Mouse (Mus musculus) heart, embryonic 14.5 days (tissue): ENCODE measurements around the gene Ttc21b. TPM values are rescaled to one million over a fixed set of nuclear protein-coding genes. Genes with fewer than 3 reads are reported as not detected.

Source experiments
- ATAC-seq: fragments of 200-750 bp; cut with Nextera tagmentation; 2 replicates; pipeline ENCODE4 v1.8.0; 2017; ENCODE audit warnings: low read depth, moderate TSS enrichment; ENCODE audit not compliant: insufficient number of reproducible peaks, insufficient read depth, low FRiP score
- H3K27ac ChIP-seq, 2 experiments: fragments of 200-500 bp in 1 of 2; fragments of 300-500 bp in 1 of 2; sonication (generic) in 1 of 2; replicated peaks in 1 of 2; 2 replicates each; pipeline ENCODE4 v1.5.1; 2012 to 2014; ENCODE audit warnings: low read depth in 2 of 2, low read length in 2 of 2, control low read depth in 1 of 2, mild to moderate bottlenecking in 1 of 2, mixed read lengths in 1 of 2; ENCODE audit not compliant: control insufficient read depth in 1 of 2, insufficient read depth in 1 of 2
- H3K27me3 ChIP-seq: fragments of 300-500 bp; sonication (generic); 2 replicates; pipeline ENCODE4 v1.6.1; 2014; ENCODE audit warnings: mild to moderate bottlenecking, low read length, control low read depth; ENCODE audit not compliant: control insufficient read depth, insufficient read depth
- H3K36me3 ChIP-seq: fragments of 300-500 bp; sonication (generic); 2 replicates; pipeline ENCODE4 v1.6.1; 2014; ENCODE audit warnings: mild to moderate bottlenecking, control low read depth, low read length, mixed read lengths; ENCODE audit not compliant: control insufficient read depth, insufficient read depth
- H3K4me1 ChIP-seq, 2 experiments: fragments of 200-500 bp in 1 of 2; fragments of 300-500 bp in 1 of 2; sonication (generic) in 1 of 2; 2 replicates each; pipeline ENCODE4 v1.6.1; 2012 to 2014; ENCODE audit warnings: low read length in 2 of 2, control low read depth in 1 of 2, mixed read lengths in 1 of 2; ENCODE audit not compliant: control insufficient read depth in 2 of 2, insufficient read depth in 2 of 2
- H3K4me2 ChIP-seq: fragments of 300-500 bp; sonication (generic); 2 replicates; pipeline ENCODE4 v1.6.1; 2014; ENCODE audit warnings: mild to moderate bottlenecking, low read length
- H3K4me3 ChIP-seq, 2 experiments: fragments of 200-500 bp in 1 of 2; fragments of 300-500 bp in 1 of 2; sonication (generic) in 1 of 2; 2 replicates each; pipeline ENCODE4 v1.5.1; 2012 to 2014; ENCODE audit warnings: low read length in 2 of 2, mild to moderate bottlenecking in 2 of 2, control low read depth in 1 of 2, low read depth in 1 of 2, moderate library complexity in 1 of 2; ENCODE audit not compliant: control insufficient read depth in 1 of 2, insufficient read depth in 1 of 2
- H3K9ac ChIP-seq: fragments of 300-500 bp; sonication (generic); 2 replicates; pipeline ENCODE4 v1.6.1; 2014; ENCODE audit warnings: mild to moderate bottlenecking, low read length
- H3K9me3 ChIP-seq: fragments of 300-500 bp; sonication (generic); 2 replicates; pipeline ENCODE4 v1.6.1; 2016; ENCODE audit warnings: low read length, control low read depth; ENCODE audit not compliant: control insufficient read depth
- WGBS: fragments of 180-500 bp; shearing (Covaris S2); extraction: QIAGEN DNeasy Blood & Tissue Kit; methylation state at CpG from one replicate; pipeline ENCODE4 v1.1.7; 2014; 5-methylcytosine and 5-hydroxymethylcytosine counted together
- polyA plus RNA-seq: library from polyadenylated mRNA; unstranded; fragments of >200 nt; fragmentation: Nextera tagmentation; extraction: Ambion mirVana; gene quantifications from 2 replicates; pipeline ENCODE4 v1.2.1, GENCODE M21; 2014

Ttc21b gene
- polyA plus RNA-seq, 1 experiment from 2014 or later, result 6.0 TPM

GRCm38 (mm10) chr2:66184431-66185164 lies 71.8 kb downstream of the Ttc21b start:
- Histone ChIP-seq H3K27ac (no peak overlapping the region), H3K4me1 (no peaks in the 10 kb centered on the region), H3K36me3 (0 out of 2 replicates have a peak, but pooled peaks cover 4% of the 10 kb centered on the region), H3K27me3 (no peaks in the 10 kb centered on the region), H3K4me2 (no peak overlapping the region), H3K4me3 (no peak overlapping the region), H3K9me3 (no peaks in the 10 kb centered on the region), H3K9ac (no peak overlapping the region)
- no peak for ATAC-seq
- 67% methylated on average over 7 of the region's 7 CpGs for WGBS

DNA sequence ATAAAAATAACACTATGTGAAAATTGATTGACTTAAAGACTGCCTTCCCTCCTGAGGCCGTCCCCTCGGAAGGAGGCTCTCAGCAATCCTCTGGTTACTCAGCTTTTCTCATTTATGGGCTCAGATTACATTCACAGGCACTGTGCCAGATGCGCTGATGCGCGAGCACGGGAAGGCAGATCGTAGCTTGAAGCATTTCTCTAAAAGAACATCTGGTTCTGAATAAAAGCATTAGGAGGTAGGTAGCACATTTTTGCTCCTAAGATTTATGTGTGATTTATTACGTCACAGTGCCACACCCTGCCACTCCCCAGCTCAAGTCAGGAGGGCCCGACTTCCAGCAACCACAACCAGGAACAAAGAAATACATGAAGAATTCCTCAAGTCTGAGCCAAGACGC lies 76.1 kb downstream of the Ttc21b start:
- Histone ChIP-seq H3K36me3 (no peaks in the 10 kb centered on the region), H3K4me3 (no peak overlapping the region), H3K27ac (no peak overlapping the region), H3K9ac (no peak overlapping the region), H3K4me2 (peak overlapping the region; percentile 14; the same call in 1 of the 2 replicates), H3K9me3 (no peaks in the 10 kb centered on the region), H3K4me1 (no peaks in the 10 kb centered on the region), H3K27me3 (no peaks in the 10 kb centered on the region)
- ATAC-seq, result no peak
- 56% methylated on average over 10 of the region's 10 CpGs for WGBS

- Histone ChIP-seq H3K4me2 (peak overlapping the region; percentile 44), H3K9ac (no peak overlapping the region), H3K27ac (no peak overlapping the region), H3K9me3 (no peaks in the 10 kb centered on the region), H3K36me3 (no peaks in the 10 kb centered on the region), H3K27me3 (no peaks in the 10 kb centered on the region), H3K4me3 (no peak overlapping the region), H3K4me1 (no peaks in the 10 kb centered on the region)
- ATAC-seq, result no peak
- 44% methylated on average over 10 of the region's 10 CpGs for WGBS
Measured at GRCm38 (mm10) chr2:66179782-66180181, 76.6 kb downstream of the Ttc21b start.

- Histone ChIP-seq H3K36me3 (no peaks in the 10 kb centered on the region), H3K4me2 (no peak overlapping the region), H3K9ac (no peak overlapping the region), H3K4me3 (no peak overlapping the region), H3K9me3 (no peaks in the 10 kb centered on the region), H3K27me3 (no peaks in the 10 kb centered on the region), H3K27ac (no peak overlapping the region), H3K4me1 (no peaks in the 10 kb centered on the region)
- no peak for ATAC-seq
- WGBS, result 93% methylated on average over 5 of the region's 5 CpGs
Measured at GRCm38 (mm10) chr2:66178848-66179215, 77.6 kb downstream of the Ttc21b start.

DNA sequence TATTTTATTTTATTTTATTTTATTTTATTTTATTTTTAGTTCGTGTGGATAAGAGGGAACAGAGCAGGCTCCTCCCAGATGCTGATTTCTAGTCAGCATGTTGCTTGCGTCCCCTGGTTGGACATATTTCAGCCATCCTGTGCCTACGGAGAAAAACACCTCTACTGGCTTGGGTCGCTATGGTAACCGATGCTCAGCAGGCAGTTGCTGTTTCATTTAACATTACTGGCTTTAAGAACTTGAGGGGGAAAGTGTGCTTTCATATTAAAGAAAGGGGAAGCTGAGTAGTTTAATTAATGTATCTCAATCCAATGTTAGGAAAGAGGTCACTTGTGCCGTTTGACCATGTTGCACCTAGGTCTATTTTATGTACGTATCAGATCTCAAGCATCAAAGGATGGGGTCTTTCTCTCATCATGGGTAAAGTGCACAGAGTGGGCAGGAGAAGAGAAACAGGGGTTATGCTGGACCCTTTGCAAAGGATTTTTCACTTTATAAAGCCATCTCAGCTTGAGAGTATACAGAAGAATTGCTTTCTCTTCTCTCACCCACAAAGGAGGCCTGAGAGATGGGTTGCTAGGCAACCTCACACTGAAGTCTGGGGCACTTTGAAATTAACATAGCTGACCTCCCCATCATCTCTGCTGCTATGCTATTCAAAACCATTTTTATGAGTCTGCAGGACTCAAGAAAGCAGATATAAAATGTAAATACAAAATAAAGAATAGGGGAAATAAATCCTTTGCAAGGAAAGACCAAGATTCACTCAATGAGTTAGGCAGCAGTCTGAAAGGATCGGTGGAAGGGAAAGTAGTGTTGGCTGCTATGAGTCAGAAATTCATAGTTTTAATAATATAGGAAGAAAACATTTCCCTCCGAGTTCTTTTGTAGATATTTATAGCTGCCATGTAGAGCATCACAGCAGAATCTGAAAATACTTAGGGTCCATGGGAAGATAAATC lies 78.2 kb downstream of the Ttc21b start:
- ATAC-seq, result no peak
- Histone ChIP-seq H3K4me1 (no peaks in the 10 kb centered on the region), H3K9me3 (no peaks in the 10 kb centered on the region), H3K27ac (no peak overlapping the region), H3K4me3 (no peak overlapping the region), H3K36me3 (no peaks in the 10 kb centered on the region), H3K27me3 (no peaks in the 10 kb centered on the region), H3K9ac (no peak overlapping the region), H3K4me2 (no peak overlapping the region)
- 78% methylated on average over 9 of the region's 9 CpGs for WGBS

- H3K4me2 ChIP-seq, result no peak overlapping the region
- H3K27me3 ChIP-seq, result no peaks in the 10 kb centered on the region
- no peak overlapping the region for H3K27ac ChIP-seq
- no peak for ATAC-seq
- H3K36me3 ChIP-seq, result no peaks in the 10 kb centered on the region
- H3K9ac ChIP-seq, result no peak overlapping the region
- no peaks in the 10 kb centered on the region for H3K9me3 ChIP-seq
- no peaks in the 10 kb centered on the region for H3K4me1 ChIP-seq
- H3K4me3 ChIP-seq, result no peak overlapping the region
- 81% methylated on average over 7 of the region's 7 CpGs for WGBS
Measured at GRCm38 (mm10) chr2:66177017-66177416, 79.4 kb downstream of the Ttc21b start.

- ATAC-seq, result no peak
- 80% methylated on average over 5 of the region's 5 CpGs for WGBS
Measured at GRCm38 (mm10) chr2:66173134-66173533, 83.3 kb downstream of the Ttc21b start.

More at GRCm38 (mm10) chr2:66173134-66173533, 83.3 kb downstream of the Ttc21b start:
- no peak overlapping the region for H3K9ac ChIP-seq
- H3K4me3 ChIP-seq, result no peak overlapping the region
- no peaks in the 10 kb centered on the region for H3K9me3 ChIP-seq
- no peaks in the 10 kb centered on the region for H3K27me3 ChIP-seq
- H3K36me3 ChIP-seq, result no peaks in the 10 kb centered on the region
- H3K4me2 ChIP-seq, result no peak overlapping the region
- no peaks in the 10 kb centered on the region for H3K4me1 ChIP-seq
- H3K27ac ChIP-seq, result no peak overlapping the region
